Mouse (Mus musculus) spleen, postnatal 14 days (tissue): Measurements from ENCODE around the gene Ncs1.

ENCODE experiments used
- DNase-seq, 2 experiments: peaks; one replicate each; pipeline ENCODE4 v3.0.0; 2021 to 2022; ENCODE audit warnings: low spot score in 2 of 2

The Ncs1 gene

DNA sequence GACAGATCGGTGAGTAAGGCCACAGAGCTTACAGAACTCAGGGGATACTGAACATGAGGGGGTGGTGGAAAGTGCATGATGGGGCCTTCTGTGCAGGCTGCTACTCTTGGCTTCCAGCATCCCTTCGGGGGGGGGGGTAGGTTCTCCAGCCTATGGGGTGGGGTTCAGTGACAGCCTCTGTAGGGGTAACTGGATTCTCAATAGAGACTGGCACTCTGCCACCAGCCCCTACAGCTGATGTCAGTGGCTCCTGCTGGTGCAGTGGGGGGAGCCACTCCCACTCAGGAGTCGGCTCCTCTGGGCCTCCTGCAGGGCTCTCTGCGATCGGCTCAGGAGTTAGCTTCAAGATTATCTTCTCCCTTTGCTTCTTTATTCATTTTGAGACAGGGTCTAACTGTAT is 32.9 kb downstream of the Ncs1 start:
- DNase-seq, result no peak

- no peak for DNase-seq
Measured at GRCm38 (mm10) chr2:31281138-31281537, 35.5 kb downstream of the Ncs1 start.

GRCm38 (mm10) chr2:31282266-31282665 is 36.6 kb downstream of the Ncs1 start:
- DNase-seq, result no peak

- no peak for DNase-seq
Measured at GRCm38 (mm10) chr2:31282880-31283279, 37.3 kb downstream of the Ncs1 start.

DNA sequence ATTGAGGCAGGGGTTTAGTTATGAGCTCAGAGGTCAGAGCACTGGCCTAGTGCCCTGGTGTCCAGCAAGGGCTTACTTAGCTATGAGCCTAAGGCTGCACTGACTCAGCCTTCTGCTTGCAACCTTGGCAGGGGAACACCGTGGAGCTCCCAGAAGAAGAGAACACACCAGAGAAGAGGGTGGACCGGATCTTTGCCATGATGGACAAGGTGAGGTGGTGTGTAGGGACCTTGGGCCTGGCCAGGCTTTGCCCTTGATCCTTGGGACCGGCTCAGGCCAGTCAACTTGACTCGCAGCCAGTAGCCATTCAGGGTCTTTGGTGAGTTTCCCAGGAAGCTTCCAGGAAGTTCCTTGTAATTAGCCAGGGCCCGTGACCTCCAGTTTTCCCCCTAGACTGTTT is 38.9 kb downstream of the Ncs1 start:
- DNase-seq, result no peak

DNA sequence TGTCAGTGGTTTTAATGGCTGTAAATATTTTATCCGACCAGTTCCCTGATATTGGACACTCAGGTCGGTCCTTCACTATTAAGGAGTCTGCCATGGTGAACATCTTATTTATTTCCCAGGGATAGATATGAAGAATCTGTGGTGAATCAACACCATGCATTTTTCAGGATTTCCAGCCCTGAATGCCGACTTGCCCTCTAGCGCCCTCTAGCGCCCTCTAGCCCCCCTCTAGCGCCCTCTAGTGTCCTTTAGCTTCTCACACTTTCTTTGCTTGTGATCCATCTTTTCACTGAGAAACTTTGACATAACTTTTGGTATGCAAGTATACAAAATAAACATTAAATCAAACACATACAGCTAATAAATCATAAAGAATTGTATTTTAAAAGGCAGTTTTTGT is 45.8 kb downstream of the Ncs1 start:
- DNase-seq, result peak in 1 of 2 experiments; percentile 45

- peak; percentile 47 to 71 for DNase-seq
Measured at GRCm38 (mm10) chr2:31294985-31295384, 49.4 kb downstream of the Ncs1 start.

- DNase-seq, result no peak
Measured at GRCm38 (mm10) chr2:31296395-31296794, 50.8 kb downstream of the Ncs1 start.

DNA sequence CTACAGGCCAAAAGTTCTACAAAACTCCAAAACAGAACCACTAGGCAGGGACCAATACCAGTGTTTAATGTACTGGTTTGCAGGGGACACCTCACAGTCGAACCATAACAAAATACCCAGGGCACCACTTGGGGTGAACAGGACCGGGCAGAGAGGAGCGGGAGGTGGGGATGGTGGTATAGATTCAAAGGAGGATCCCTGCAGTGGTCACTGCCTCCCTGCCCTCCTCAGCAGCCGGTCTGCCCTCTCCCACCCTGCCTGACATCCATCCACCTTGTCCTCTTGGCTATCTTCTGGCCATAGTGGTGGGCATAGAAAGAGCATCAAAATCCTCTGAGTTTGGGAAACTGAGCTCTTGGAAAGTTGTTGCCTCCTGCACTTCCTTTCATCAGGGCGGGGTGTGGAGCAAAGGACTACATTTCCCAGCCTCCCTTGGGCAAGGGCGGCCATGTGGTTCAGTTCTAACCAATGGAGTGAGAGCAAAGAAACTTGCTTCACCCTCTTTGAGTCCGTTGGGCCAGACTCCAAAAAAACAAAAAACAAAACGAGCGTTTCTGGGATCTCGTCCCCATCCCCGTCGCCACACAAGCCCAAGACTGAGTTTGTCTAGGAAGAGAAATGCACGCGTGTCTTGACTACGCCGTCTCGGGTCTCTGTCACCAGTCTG is 52.1 kb downstream of the Ncs1 start:
- DNase-seq, result no peak

- no peak for DNase-seq
Measured at GRCm38 (mm10) chr2:31298814-31299213, 53.2 kb downstream of the Ncs1 start.

DNA sequence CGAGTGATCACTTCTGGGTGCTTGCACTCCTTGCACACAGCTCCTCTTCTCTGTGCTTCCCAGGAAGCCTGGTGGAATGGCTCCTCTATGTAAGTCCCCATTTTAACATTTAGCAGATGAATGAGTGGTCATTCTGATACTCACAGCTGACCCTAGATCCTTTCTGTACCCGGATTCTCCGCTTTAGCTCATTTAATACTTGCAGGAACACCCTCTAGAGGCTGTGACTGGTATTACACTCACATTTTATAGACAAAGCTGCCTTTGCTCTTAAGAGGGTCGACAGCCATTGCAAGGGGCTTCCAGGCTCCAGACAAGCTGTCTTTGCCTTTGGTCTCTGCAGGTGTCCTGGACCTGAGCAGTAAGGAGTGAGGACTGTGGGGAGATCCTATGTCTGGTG is 53.6 kb downstream of the Ncs1 start:
- no peak for DNase-seq

- DNase-seq, result no peak
Measured at GRCm38 (mm10) chr2:31299996-31300395, 54.4 kb downstream of the Ncs1 start.

DNA sequence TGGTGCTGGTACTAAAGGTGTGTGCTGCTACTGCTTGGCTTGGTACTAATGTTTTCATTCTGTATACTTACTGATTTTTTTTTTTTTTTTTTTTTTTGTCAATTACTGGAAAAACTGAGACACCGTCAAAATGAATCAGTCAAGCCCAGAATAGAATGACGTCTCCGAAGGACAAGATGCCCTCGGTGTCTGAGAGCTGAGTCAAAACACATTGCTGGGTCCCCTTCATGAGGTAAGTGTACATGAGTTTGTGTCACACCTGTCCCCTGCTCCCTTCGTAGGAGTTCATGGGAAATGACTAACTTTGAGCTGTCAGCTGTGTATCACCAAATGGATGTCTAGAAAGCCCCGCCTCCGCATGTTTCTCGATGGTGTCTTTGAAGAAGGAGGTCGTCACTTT is 57.6 kb downstream of the Ncs1 start:
- no peak for DNase-seq

DNA sequence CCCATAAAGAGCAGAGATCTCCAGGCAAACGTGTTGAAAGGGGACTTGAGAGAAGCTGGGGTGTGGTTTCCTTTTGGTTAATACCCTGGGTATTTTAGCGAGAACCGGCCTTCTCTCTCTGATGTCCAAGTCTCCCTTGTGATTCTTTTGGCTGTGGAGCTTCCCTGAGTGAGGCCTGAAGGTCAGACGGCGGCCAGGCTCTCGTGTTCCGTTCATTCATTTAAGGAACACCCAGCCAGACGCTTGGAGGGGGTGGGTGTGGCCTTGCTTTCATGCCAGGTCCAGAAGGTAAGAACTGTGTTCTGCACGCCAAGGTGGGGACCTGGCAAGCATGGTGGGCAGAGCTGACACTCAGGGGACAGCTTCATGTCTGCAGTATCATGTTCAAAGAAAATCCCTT is 58.6 kb downstream of the Ncs1 start:
- no peak for DNase-seq

GRCm38 (mm10) chr2:31304801-31305665 is 59.4 kb downstream of the Ncs1 start:
- DNase-seq, result no peak

DNA sequence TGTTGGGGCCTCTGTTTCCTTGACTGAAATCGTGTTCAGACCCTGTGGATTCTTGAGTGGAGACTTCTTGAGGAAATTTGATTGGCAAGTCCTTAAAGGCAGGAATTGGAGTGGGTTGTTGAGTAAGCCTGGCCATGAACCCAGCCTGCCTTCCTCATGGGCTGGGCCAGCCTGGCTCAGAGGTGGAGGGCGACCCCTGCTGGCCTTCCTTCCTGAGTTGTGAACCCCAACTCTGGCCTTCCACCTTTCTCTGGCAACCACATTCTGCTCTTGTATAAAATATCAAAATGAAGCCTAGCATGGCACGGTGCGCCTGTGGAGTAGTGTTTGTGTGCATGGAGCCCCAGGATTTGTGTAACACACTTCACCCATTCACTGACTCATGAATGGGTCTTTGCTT is 60.1 kb downstream of the Ncs1 start:
- DNase-seq, result peak in 1 of 2 experiments; percentile 27

DNA sequence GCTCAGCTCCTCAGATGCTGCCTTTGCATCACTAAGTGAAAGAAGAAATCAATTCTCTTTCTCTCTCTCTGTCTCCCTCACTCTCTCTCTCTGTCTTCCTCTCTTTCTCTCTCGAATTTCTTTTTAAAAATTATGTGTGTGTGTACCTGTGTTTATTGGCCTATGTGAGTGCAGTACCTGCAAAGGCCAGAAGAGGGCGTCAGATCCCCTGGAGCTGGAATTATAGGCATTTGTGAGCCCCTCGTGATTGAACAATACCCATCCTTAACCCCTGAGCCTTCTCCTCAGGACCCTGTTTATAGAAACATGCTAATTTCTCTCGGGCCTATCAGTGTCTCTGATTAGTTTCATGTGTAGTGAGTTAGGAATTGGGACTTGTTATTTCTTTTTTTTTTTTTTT is 62.6 kb downstream of the Ncs1 start:
- DNase-seq, result no peak

DNA sequence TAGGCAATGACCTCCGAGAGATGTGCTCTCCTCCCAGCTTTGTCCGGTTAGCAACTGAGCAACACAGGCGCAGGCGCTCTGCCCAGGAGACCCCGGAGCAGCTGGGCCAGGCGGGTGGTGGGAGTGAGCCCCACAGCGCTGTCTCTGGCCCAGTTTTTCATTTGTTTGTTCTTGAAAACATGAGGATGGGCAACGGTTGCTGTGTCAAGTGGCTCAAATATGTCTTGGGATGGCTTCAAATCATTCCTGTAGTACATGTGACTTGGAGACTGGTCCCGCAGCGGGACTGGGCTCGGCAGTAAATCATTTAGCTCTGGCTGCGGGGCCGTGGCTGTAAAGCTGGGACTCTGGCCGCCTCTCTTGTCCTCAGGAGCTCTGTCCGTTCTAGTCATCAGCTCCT is 63.9 kb downstream of the Ncs1 start:
- DNase-seq, result no peak

DNA sequence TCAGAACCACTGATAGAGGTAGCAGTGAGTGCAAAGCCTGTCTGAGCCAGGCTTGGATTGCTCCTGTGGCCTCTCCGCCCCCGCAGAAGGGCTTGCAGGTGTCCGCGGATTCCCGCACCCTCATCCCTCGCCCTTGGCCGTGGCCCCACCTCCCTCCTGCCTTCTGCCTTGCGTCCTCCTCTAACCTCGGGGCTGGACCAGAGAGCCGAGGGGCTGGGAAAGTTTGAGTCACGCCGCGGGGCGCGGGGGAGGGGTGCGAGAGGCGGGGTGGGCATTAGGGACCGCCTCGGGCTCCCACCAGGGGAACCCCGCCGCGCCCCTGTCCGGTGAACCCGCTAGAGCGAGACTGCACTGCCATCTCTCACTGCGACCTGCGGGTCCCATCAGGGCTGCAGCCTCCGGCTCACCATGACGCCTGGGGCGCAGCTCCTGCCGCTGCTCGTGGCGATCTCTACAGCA is 68.4 kb downstream of the Ncs1 start, which contains the start of gene Hmcn2:
Gene Hmcn2 (plus strand): TSS at position 409 of the 459 bp plus-strand sequence.
- no peak for DNase-seq

- no peak for DNase-seq
Measured at GRCm38 (mm10) chr2:31318162-31318561, 72.5 kb downstream of the Ncs1 start.

- no peak for DNase-seq
Measured at GRCm38 (mm10) chr2:31319200-31319599, 73.6 kb downstream of the Ncs1 start.

DNA sequence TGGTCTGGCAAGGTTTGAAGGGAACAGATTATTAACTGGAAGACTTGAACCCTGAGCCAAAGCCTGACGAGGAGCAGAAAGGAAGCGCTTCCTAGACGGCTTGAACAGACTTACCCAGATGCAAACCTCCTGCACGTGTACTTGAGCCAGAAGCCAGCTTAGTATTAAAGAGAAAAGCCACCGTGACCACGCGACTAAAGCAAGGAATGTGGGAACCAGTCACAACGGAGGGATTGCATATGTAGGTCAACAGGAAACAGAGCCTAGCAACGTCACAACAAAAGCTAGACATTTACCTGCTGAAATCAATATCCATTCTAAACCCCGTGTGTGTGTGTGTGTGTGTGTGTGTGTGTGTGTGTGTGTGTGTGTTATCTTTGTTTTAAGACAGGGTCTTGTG is 81.6 kb downstream of the Ncs1 start:
- no peak for DNase-seq

- no peak for DNase-seq
Measured at GRCm38 (mm10) chr2:31337706-31338330, 92.2 kb downstream of the Ncs1 start.
